Mouse (Mus musculus): ENCODE data around the gene Ecsit.
A peak's percentile ranks its signal among the peaks of the same experiment; 100 is the strongest.

The Ecsit gene

GRCm38 (mm10) chr9:22050351-22050889, 34.8 kb downstream of the Ecsit start:
- DNase-seq, result peak; percentile 73

- DNase-seq, result no peak
These were observed 35.4 kb downstream of the Ecsit start for GRCm38 (mm10) chr9:22049721-22050270.

GRCm38 (mm10) chr9:22049315-22049714, 35.9 kb downstream of the Ecsit start:
- DNase-seq, result no peak

- no peak for DNase-seq
These were observed 37.9 kb downstream of the Ecsit start for GRCm38 (mm10) chr9:22047329-22047728.

GRCm38 (mm10) chr9:22041832-22042231, 43.4 kb downstream of the Ecsit start:
- DNase-seq, result no peak

- DNase-seq, result no peak
These were observed 47.4 kb downstream of the Ecsit start for GRCm38 (mm10) chr9:22037826-22038225.

- no peak for DNase-seq
These were observed 49.8 kb downstream of the Ecsit start for GRCm38 (mm10) chr9:22035300-22036044.

GRCm38 (mm10) chr9:22030386-22030785, 54.9 kb downstream of the Ecsit start:
- no peak for DNase-seq

GRCm38 (mm10) chr9:22028467-22028866, 56.8 kb downstream of the Ecsit start:
- DNase-seq, result no peak

- DNase-seq, result peak; percentile 11
These were observed 60.6 kb downstream of the Ecsit start for GRCm38 (mm10) chr9:22024592-22024991.
